Mouse (Mus musculus) MEL (cell line): Measurements from ENCODE around the gene A930009A15Rik.

Experiments used
- CTCF ChIP-seq, 3 experiments: IDR thresholded peaks in 2 of 3; conservative IDR thresholded peaks in 1 of 3; 2 replicates each; pipeline ENCODE4 v1.5.1; 2011 to 2012; ENCODE audit warnings: low read length in 3 of 3, low read depth in 2 of 3, mild to moderate bottlenecking in 2 of 3, improper control_type of control experiment in 1 of 3, inconsistent platforms in 1 of 3, mixed read lengths in 1 of 3, moderate library complexity in 1 of 3; ENCODE audit not compliant: control insufficient read depth in 1 of 3, insufficient read depth in 1 of 3, poor library complexity in 1 of 3, severe bottlenecking in 1 of 3
- EP300 ChIP-seq, 2 experiments: IDR thresholded peaks; 2 replicates each; pipeline ENCODE4 v1.6.1; 2011; ENCODE audit warnings: improper control_type of control experiment in 2 of 2, low read length in 2 of 2, low read depth in 1 of 2, mild to moderate bottlenecking in 1 of 2
- KAT2A ChIP-seq: conservative IDR thresholded peaks from 2 replicates; pipeline ENCODE4 v1.6.1; 2012; ENCODE audit warnings: low read depth, low read length, improper control_type of control experiment, inconsistent platforms
- MYB ChIP-seq: IDR thresholded peaks from 2 replicates; pipeline ENCODE4 v1.6.1; 2011; ENCODE audit warnings: mild to moderate bottlenecking, low read depth, low read length, improper control_type of control experiment
- NRF1 ChIP-seq: IDR thresholded peaks from 2 replicates; pipeline ENCODE4 v1.6.1; 2014; ENCODE audit warnings: low read depth, mild to moderate bottlenecking, inconsistent platforms, low read length, improper control_type of control experiment, moderate library complexity; ENCODE audit not compliant: poor library complexity, insufficient read depth, severe bottlenecking
- SIN3A ChIP-seq: IDR thresholded peaks from 2 replicates; pipeline ENCODE4 v1.6.1; 2012; ENCODE audit warnings: low read length, improper control_type of control experiment, inconsistent platforms
- TAL1 ChIP-seq: IDR thresholded peaks from 2 replicates; pipeline ENCODE4 v1.6.1; 2012; ENCODE audit warnings: mild to moderate bottlenecking, inconsistent platforms, low read length, moderate library complexity, mixed read lengths
- TCF12 ChIP-seq: IDR thresholded peaks from 2 replicates; pipeline ENCODE4 v1.6.1; 2014; ENCODE audit warnings: low read depth, mild to moderate bottlenecking, inconsistent platforms, low read length, improper control_type of control experiment, moderate library complexity
- USF2 ChIP-seq, 2 experiments: IDR thresholded peaks; 2 replicates each; pipeline ENCODE4 v1.6.1; 2011 to 2012; ENCODE audit warnings: improper control_type of control experiment in 2 of 2, low read length in 2 of 2, borderline replicate concordance in 1 of 2, inconsistent platforms in 1 of 2, low read depth in 1 of 2, mild to moderate bottlenecking in 1 of 2; ENCODE audit not compliant: insufficient read depth in 1 of 2

GRCm38 (mm10) chr10:115587301-115587969, 17.6 kb downstream of the A930009A15Rik start, which contains the start of gene Lgr5:
- TF ChIP-seq CTCF (IDR thresholded peaks at IDR 0.05 in 2 of 3, conservative IDR thresholded peaks at IDR 0.05 in 1 of 3; ENCODE audit: control insufficient read depth in 1 of 3, insufficient read depth in 1 of 3, low read depth in 2 of 3, low read length in 3 of 3, poor library complexity in 1 of 3, severe bottlenecking in 1 of 3), result no peak
- TF ChIP-seq SIN3A, result no peak
- no peak for TF ChIP-seq MYB
- no peak for TF ChIP-seq USF2 (IDR thresholded peaks at IDR 0.05; ENCODE audit: borderline replicate concordance in 1 of 2, insufficient read depth in 1 of 2, low read depth in 1 of 2, low read length in 2 of 2)
- TF ChIP-seq TAL1, result no peak
- no peak for TF ChIP-seq EP300 (IDR thresholded peaks at IDR 0.05; ENCODE audit: low read depth in 1 of 2, low read length in 2 of 2)
- TF ChIP-seq KAT2A, result no peak
- no peak for TF ChIP-seq NRF1
- TF ChIP-seq TCF12, result no peak
